Mouse (Mus musculus): ENCODE data around the gene Nagk.
"Not testable (repeated sequence)": the region's sequence is repeated elsewhere in the genome, so short reads cannot be mapped to it uniquely, and the experiment has no call there.

Gene Nagk

GRCm38 (mm10) chr6:83794760-83795296 lies at the start of gene Nagk:
TSS of gene Nagk (plus strand) at chr6:83794982.
- DNase-seq (ENCODE audit: low read depth, low spot score) = peak; percentile 88

DNA sequence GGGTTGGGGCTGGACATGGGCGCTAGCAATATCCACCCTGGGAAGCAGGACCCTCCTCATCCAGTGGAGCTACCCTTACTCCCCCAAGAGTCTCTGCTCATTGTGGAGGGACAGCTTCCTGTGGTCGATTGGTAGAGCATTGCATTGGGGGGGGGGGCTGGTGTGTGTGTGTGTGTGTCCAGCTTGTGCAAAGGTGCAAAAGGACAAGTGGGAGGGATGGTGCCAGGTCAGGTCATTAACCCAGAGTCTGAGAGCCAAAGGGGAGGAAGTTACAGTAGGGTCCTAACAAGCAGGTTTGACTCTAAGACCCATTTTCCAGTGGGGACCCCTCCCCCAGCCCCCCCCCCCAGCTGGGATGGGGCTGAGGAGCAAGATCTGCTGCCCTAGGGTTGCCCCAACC lies 49.3 kb upstream of the Nagk start:
- DNase-seq (ENCODE audit: low read depth, low spot score) = no peak

- DNase-seq (ENCODE audit: low read depth, low spot score) = no peak
These were observed 45.5 kb upstream of the Nagk start for GRCm38 (mm10) chr6:83749286-83749685.

DNA sequence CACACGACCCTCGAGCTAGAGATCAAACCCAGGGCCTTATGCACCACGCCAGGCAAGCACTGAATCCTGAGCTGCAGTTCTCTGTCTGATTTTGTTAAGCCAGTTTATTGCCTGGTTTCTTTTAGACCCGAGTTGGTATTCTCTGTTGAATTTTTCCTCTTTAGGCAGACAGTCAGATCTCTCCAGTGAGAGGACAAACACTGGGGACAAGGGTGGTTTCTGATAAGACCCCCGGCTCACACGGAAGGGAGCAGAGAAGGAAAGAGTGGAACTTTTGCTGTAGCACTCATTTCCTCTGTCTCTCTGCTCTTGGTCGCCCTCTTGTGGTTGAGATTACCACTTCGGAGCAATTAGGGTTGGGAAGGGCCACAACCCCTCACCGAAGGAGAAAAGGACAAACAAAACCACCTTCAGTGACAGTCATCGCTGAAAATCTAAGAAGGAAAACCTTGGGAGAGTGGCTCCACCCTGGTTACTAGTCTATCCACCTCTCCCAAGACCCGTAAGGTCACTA lies 44.6 kb upstream of the Nagk start:
- DNase-seq (ENCODE audit: low read depth, low spot score) = peak; percentile 46

DNA sequence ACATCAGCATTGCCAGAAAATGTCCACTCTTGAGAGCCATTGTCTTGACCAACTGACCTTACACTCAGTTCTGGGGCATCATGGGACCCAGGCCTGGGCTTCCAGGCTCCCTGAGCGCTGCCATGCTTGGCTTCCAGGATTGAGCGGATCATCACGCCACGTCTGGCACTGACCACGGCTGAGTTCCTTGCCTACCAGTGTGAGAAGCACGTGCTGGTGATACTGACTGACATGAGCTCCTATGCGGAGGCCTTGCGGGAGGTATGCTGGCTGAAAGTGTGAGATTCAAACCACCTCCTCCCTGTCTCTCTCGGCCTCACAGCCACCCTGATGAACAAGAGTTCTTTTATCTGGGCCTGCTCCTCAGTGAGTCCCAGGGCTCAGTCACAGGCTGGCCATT lies 38.7 kb upstream of the Nagk start:
- DNase-seq (ENCODE audit: low read depth, low spot score) = no peak

DNA sequence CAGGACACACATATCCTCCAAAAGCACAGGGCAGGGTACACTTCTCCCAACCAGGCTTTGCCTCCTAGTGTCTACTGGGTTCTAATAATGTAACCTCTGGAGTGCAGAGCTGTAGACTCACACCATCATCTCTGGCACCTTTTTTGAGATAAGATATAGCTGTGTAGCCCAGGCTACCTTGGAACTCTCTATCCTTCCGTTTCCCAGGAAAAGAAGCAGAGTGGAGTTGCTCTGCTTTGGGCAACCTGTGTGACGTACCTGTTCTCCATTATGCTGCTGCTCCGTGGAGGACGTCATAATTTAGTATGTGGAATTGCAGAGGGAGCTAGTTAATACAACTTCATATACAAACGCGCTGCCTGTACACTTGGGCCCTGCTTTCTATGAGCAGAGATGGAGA lies 32.4 kb upstream of the Nagk start, which contains the start of gene Ankrd53:
Gene Ankrd53 (plus strand): TSS at position 301 of the 400 bp plus-strand sequence.
- no peak for DNase-seq (ENCODE audit: low read depth, low spot score)

GRCm38 (mm10) chr6:83762880-83763431 lies 31.8 kb upstream of the Nagk start:
- DNase-seq (ENCODE audit: low read depth, low spot score) = no peak

- DNase-seq (ENCODE audit: low read depth, low spot score) = no peak
These were observed 27.8 kb upstream of the Nagk start for GRCm38 (mm10) chr6:83766982-83767381.

DNA sequence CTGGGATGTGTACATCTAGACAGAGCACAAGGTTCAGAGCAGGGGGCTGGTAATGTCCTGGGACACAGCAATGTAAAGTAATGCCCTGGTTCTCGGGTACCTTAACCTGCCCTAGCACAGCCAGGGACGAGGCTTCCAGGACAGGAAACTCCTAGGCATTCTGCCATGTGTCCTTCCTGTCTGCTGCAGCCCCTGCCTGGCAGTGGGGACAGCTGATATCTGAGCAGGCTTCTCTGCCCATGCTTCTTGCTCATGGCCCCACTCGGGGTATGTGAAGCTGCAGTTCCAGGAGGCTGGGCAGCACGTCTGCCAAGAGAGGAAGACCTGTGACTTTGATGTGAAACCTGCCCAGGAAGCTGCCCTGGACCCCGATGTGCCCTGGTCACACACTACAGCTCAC lies 26.3 kb upstream of the Nagk start:
- no peak for DNase-seq (ENCODE audit: low read depth, low spot score)

- no peak for DNase-seq (ENCODE audit: low read depth, low spot score)
These were observed 20.7 kb upstream of the Nagk start for GRCm38 (mm10) chr6:83774126-83774525.

DNA sequence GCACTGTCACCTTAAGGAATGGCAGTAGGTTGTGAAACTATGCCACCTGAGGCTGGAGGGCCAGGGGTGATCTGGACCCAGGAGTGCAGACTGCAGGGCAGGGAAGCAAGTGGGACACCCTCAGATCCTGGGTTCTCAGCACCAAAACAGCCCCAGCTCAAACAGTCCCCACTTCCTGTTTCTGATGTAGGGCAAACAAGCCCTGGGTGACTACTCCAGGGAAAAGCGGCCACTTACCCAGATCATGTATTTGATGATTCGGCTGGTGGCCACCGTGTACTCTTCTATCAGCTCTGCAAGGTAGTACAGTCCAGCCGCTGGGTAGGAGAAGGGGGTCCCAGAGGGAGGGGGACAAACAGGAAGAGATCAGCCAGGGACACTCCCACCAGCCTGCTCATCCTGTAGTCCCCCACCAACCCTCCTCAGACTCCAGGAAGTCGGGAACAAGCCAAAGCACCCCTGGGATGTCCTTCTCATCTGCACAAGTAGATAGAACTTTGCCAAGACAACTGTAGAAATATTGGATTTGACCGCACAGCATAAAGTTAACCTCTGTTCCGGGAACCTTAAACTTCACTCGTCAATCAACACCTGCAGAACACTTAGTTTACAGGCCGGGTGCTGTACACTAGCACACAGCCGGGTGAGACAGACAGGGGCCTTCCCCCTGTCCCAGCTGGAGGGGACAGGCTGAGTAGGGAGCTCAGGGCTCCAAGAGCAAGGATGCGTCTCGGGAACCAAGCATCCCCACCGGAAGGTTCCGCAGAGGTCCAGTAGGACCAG lies 19.8 kb upstream of the Nagk start:
- no peak for DNase-seq (ENCODE audit: low read depth, low spot score)

DNA sequence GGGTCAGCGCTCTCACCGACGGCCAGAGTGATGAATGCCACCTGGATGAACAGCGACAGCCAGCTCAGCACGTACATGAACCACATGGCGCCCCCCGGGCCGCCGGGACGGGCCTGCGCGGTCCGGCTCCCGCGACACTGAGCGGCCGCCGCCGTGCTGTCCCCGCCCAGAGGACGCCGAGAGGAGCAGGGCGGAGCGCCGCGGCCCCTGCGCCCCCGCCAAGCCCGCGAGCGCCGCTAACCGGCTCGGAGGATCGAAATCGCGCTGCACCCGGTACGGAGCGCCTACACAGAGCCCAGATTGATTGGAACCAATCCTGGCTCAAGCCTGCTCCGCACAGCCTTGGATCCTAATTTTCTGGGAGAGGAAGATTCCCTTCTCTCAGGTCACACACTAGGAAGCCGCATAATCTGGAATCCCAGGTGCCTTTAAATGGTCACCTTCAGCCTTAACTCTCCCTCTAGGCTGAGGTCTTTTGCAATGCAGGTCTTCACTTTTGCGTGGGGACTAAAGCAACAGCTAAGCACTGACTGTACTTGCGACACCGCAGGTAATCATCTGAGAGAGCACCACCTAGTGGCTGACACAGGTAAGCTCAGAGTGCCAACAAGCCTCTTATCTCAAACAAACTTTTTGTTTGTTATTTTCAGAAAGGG lies 19.0 kb upstream of the Nagk start, which contains the start of gene Tex261:
Gene Tex261 (minus strand): TSS at position 176 of the 656 bp plus-strand sequence.
- DNase-seq (ENCODE audit: low read depth, low spot score) = peak; percentile 84

GRCm38 (mm10) chr6:83778306-83778705 lies 16.5 kb upstream of the Nagk start:
- DNase-seq (ENCODE audit: low read depth, low spot score) = no peak

- peak; percentile 60 for DNase-seq (ENCODE audit: low read depth, low spot score)
These were observed 15.8 kb upstream of the Nagk start for GRCm38 (mm10) chr6:83779026-83779425.

- DNase-seq (ENCODE audit: low read depth, low spot score) = no peak
These were observed 8.4 kb upstream of the Nagk start for GRCm38 (mm10) chr6:83786426-83786825.

GRCm38 (mm10) chr6:83788554-83788953 lies 6.2 kb upstream of the Nagk start:
- no peak for DNase-seq (ENCODE audit: low read depth, low spot score)

DNA sequence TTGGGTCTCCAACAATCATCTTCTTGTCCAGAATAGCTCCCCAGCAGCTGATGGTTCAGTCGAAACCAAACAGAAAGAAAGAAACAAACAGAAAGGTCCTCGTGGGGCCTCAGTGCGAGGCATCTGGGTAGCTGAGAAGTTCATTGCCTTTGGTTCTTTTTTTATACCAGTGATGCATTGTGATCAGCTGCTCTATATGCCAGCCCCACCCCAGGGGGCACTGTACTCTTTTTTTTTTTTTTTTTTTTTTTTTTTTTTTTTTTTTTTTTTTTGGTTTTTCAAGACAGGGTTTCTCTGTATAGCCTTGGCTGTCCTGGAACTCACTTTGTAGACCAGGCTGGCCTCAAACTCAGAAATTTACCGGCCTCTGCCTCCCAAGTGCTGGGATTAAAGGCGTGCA lies 4.2 kb upstream of the Nagk start:
- not testable (repeated sequence) for DNase-seq (ENCODE audit: low read depth, low spot score)

- no peak for DNase-seq (ENCODE audit: low read depth, low spot score)
These were observed 3.4 kb upstream of the Nagk start for GRCm38 (mm10) chr6:83791251-83791890.

- no peak for DNase-seq (ENCODE audit: low read depth, low spot score)
These were observed 714 bp downstream of the Nagk start for GRCm38 (mm10) chr6:83795492-83795900.

- DNase-seq (ENCODE audit: low read depth, low spot score) = no peak
These were observed 1.9 kb downstream of the Nagk start for GRCm38 (mm10) chr6:83796686-83797085.

DNA sequence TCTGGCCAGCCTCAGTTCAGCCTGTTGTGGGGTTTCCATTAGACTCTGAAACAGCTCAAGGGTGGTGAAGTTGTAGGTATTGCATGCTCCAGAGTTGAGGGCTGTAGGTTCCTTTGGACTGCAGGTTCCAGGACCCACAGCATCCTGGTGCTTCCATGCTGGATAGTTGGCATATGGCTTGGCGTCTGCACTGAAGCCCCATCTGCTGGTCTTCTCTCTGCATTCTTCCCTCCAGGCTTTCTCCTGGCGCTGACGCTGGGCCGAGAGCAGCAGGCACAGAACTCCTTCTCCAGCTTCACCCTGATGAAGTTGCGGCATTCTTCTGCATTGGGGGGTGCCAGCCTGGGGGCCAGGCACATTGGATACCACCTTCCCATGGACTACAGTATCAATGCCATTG lies 7.3 kb downstream of the Nagk start:
- no peak for DNase-seq (ENCODE audit: low read depth, low spot score)

- DNase-seq (ENCODE audit: low read depth, low spot score) = no peak
These were observed 8.1 kb downstream of the Nagk start for GRCm38 (mm10) chr6:83802846-83803245.

Data from retina, postnatal 7 days (tissue).